Mouse (Mus musculus) granulocyte monocyte progenitor cell, adult 5-6 weeks (primary cell): ENCODE measurements at regions not wholly inside any gene's neighbourhood (a gene's known extent, or its start where the extent isn't known, plus 50 kb on each side); places are given as distances from the start of the nearest gene placed in this dataset.

Experiments
- ATAC-seq: replicated peaks from 2 replicates; pipeline ENCODE4 v1.8.0; 2016; ENCODE audit warnings: mild to moderate bottlenecking, moderate TSS enrichment, inconsistent platforms; ENCODE audit not compliant: poor library complexity, severe bottlenecking

DNA sequence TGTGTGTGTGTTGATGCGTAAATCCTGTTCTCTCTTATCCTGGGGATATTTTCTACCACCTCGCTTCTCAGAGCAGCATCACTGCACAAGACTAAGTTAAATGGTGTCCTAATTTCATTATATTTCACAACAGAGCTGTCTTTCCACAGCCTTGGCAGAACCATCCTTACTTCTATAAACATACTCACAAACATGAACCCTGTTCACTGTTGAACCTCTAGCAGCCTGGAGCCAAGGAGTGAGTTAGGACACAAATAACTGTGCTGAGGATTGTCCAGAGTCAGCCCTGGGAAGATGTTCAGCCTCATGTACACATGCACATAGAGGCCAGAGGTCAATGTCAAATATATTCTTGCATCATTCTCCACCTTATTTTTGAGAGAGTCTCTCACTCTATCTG is 580.3 kb upstream of the Tbl1xr1 start:
- no peak for ATAC-seq

DNA sequence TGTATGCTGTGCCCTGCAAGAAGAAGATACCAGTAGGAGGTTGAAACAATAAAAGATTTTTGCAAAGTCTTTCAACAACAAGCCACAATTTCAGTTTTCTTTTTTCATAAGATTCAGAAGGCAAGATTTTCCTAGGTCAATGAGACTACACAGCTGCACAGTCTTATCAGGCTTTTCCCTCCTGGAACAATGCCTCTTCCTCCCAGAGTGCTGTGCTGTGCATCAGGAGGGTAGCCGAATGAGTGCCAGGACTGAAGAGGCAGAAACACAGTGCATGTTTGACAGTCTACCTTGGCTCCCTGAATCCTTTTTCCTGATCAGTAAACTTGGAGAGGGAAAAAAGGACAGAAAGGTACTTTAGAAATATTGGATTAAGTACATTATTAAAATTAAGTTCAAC is 579.4 kb upstream of the Tbl1xr1 start:
- no peak for ATAC-seq

DNA sequence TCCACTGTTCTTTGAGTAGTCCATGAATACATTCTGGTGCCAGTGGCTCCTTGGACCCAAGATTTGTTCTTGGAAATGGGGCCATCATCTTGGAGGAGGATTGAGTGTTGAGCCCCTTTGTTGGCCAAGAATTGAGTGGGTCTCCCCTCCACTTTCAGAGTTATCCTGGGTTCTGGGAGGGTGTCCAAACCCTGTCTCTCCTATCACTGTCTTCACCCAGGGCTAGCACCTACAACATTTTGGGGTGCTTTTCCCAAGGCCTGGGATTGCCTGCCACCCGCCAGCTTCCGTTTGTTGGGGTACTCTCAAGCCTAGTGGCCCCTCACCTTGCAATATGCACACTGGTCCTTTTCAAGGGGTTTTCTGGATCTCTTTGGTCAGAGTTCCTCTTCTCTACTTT is 568.8 kb upstream of the Tbl1xr1 start:
- ATAC-seq = no peak

DNA sequence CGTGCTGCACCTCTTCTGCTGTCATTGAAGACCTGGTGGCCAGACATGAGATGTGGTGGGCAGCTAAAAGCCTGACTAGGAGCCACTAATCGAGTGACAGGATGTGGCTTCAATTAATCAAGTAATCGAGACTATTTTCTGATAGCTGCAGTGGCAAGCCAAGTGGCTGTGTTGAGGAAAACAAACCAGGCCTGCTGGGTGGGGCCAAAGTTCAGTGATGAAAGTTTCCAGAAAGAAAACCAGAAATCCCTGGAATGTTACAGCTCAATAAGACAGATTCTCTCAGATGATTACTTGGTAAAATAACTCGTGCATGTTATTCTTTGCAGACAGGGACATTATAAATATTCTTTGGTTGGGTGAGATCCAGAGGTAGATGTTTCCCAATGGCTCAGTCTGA is 564.4 kb upstream of the Tbl1xr1 start:
- ATAC-seq = no peak

DNA sequence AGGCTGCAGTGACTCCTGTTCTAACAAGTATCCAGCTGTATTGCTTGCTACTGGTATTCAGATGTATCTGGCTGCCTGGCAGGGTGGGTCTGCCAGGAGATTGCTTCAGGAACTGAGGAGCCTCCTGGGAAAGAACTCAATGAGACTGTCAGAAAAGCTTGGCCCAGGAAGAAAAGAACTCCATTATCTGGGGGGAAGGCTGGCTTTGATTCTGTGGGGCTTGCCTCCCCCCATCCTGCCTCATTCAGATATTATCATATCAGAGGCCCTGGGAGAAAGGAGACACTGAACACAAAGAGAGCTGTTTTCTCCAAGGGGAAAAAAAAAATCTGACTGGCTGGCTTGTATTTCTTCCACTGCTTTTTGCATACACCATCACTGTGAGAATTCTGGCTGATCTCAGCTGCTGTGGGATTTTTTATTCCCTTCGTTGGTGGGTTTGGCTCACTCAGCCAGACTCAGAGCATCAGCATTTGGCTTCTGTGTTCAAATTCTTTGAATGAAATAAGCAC is 552.0 kb upstream of the Tbl1xr1 start:
- no peak for ATAC-seq

DNA sequence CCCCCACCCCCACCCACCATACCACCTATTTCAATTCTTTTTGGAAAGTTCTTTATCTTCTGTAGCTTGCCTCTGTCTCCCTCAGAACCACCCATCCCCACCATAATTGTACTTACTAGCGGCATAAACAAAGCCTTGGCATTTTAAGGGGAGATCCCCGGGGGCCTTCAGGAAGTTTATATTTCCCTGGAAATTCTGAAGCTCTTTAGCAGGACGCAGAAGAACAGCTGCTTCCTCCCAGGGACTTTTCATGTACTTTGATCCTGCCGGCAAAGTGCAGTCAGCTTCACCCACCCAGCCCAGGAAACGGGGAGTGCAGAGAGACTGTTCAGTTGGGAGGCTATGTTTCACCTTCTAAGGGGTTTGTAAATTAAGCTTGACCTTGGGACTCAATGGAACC is 545.6 kb upstream of the Tbl1xr1 start:
- no peak for ATAC-seq

DNA sequence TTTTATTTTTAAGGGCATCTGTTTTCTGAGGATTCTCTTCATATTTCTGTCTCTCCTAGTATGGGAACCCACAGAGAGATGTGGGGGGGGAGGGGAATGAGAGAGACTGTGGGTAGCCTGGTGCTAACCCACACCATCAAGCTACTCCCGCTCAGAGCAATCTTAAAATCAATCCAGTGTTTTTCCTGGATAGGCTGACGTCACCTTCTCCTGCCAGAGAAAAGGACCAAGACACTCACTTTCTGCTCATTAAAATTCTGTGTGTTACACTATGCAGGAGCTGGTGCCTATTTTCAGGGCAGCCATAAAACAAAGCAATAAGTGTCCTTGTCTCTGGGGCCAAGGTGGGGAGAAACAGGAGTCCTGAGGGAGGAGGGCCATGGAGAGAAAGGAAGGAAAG is 537.3 kb upstream of the Tbl1xr1 start:
- ATAC-seq = no peak

DNA sequence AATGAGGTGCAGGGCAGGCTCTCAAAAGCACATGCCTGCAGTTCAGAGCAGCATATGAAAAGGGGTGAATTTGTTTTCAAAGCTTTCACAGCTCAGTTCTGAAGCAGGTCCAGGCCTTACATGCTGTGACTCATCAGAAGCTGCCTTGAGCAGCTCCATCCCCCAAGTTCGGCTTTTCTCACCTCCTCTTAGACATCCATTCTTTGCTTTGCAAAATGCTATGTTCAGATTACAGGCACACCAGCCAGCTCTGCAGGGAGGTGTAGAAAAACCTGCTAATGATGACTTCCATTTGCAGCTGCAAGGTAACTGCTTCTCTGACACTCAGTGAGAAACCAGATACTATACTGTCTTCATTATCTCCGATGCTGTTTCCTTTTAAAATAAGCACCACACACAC is 532.0 kb upstream of the Tbl1xr1 start:
- ATAC-seq = no peak

DNA sequence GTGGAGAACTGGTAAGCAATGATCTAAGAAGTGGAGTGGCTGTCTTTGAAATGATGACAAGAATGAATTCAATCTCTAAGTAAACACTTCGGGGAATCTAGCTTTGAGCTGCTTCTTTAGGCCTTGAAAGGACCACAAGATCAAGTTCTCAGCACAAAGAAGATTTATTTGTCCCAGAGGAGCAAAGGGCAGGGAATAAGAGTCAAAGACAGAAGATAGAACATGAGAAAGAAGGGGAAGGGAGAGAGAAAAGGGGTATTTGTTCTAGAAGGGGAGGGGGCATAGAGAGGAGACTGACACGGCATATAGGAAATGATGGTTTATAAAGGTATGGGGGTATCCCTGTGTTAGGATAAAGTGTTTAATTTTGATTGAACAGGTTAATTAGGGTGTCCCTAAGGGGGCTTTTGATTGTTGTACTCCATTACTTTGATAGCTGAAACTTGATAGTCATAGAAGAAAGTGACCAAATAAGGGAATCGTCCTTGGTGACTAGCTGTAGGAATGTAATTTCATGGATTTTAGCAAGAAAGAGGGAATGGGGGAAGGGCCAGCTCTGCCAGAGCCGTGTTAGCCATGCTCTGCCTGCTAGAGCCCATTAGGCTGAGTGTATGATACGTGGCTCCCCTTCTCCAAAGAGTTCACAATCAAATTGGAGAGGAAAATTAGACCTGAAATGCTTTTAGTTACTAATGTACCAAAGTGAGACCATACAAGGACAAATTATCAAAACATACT is 531.1 kb upstream of the Tbl1xr1 start:
- ATAC-seq = no peak

DNA sequence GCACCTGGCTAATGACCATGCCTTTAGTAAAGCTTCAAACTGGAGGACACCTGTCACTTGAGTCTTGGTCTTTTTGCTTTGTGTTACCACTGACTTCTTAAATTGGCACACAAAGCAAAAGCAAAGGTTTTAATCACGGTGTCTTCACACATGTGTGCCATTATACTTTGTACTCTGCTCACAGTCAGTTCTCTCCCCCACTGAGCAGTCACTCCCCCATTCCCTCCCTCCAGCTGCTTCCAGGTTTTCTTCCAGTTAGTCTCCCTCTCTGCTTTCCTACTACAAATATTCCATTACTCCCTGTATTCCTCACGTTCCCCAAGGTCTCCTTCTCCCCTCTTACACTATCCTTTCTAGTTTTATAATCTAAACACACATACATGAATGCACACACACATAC is 530.0 kb upstream of the Tbl1xr1 start:
- ATAC-seq = no peak

DNA sequence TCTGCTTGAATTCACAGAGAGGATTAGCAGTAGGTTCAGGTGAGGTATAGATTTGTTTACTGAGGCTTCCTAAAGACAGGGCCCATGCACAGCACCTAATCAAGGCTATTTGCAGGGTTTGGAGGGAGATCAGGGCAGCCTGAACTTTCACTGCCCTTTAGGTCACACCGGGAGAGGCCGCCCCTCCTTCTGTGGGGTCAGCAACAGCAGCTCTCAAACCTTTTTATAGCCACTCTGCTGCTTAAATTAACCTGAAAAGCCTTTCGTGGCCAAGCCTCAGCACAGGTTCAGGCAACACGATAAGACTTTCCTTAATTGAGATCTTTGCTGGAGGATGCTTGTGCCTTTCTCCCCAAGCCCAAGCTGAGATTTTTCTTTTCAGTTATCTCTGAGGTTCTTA is 526.8 kb upstream of the Tbl1xr1 start:
- no peak for ATAC-seq

DNA sequence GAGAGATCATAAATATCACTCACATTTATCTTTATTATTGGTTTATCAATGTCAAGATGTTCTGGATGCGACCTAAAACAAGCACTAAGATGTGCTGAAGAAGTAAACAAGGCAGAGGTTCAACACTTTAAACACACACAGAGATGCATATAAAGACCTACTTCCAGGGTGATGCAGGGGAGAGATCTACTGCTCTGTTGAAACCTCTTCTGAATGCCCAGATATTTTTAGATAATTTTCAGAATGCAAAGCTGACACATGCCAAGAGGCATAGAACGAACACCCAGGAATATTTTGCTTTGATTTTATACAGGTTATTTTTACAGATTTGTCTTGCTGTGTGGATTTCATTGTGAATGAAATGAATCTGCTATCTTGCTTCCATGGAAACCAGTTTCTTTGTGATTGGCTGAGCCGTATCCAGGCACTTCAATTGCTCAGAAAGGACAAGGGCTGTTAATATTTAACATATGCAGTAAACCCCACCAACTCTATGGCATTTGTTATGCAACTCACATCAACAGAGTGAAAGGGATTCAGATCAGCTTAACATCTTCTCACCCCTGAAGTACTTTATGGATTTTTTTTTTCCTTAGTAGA is 523.2 kb upstream of the Tbl1xr1 start:
- no peak for ATAC-seq

DNA sequence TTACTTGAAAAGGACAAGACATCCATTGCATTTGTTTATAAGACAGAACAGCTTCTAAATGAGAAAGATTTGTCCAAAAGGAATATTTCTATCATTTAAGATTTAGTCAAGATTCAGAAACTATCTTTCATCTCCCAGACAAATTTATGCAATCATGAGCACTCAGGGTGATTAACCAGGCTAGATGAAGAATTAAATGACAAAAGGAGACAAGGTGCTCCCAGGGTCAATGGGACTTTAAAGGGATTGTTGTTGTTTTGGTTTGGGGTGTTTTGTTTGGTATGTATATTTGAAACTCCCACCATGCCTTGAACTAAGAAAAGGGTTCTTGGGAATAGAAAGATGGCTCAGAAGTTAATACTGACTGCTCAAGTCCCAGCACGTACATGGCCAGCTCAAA is 522.6 kb upstream of the Tbl1xr1 start:
- no peak for ATAC-seq

DNA sequence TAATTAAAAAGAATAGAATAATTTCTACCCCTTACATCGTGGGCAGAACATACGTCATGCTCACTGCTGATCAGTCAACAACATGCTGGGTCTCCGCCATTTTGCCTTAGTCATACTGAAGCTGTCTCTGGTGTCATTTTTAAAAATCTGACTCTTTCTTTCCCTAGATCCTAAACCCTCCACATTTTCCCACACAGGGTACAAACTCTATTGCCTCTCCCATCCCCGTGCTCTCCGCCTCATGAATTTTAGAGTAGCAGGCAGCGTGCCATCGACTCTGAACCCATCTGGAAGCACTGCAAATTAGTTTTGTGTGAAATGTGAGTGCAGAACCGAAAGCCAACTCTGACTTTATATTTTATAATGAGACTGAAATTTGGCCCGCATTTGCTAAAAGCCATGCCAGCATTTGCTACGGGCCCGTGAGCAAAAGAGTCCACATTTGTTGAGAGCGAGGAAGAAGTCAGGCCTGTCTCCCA is 518.5 kb upstream of the Tbl1xr1 start:
- ATAC-seq = no peak

DNA sequence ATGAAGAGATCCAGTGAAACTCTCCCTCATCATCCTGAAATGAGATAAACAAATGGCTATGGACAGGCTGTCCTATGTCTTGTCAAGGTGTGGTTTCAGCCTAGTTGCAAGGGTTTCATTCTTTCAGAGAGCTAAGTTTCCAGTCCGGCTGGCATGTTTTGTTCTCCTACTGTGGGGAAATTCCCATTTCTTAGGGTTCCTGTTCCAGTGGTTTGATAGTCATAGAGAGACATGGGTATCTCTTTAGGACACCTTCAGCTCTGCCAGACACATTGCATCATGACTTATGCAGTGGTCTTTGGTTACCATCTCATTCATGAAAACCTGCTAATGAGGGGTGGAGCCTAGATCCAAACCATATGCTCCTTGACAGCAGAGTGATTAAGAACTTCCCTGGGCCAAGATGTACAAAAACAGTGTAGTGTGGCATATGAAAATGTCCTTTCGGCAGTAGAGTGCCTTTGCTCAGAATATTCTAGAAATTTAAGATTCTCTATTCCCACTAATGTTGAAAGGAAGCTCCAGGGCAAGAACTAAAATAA is 513.6 kb upstream of the Tbl1xr1 start:
- ATAC-seq = no peak

DNA sequence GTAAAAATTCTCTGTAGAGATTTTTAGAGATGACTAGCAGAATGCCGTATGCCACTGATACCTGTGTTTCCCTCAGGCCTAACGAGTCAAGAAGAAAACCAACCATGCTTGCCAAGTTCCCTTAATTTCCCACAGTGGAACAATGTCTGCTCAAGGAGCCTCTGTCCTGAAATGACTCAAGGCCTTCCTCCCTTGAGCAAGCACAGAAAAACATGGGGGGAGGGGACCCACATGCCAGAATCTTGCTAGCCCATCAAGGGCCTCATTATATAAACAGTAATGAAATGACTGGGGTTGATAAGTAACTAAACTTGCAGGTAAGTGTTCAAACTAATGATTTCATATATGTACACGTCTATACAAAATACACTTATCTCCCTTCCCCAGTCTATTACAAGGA is 513.0 kb upstream of the Tbl1xr1 start:
- ATAC-seq = no peak

DNA sequence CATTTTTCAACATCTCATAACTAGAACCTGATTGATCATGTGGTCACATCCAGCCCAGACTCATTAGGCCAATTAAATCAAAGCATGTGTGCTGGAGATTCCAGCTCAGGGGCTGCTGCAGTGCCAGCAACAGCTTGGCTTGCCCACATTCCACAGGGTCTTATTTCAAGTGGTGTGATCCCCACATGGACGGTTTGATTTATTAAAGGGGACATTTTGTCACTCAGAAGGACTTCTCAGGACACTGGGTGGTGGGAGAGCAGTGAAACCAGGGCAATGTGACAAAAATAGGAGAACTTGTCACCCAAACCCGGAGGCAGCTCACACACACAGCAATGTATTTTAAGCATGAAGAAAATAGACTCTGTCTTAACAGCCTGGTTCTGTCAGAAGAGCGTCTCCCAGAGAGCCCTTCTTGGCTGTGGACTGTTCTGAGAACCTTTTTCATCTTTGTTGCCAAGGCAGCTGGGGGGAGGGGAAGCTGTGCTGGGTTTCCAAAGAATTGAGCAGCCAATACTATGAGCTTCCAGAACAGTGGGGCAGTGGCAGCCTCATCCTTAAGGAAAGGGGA is 512.2 kb upstream of the Tbl1xr1 start:
- ATAC-seq = no peak

DNA sequence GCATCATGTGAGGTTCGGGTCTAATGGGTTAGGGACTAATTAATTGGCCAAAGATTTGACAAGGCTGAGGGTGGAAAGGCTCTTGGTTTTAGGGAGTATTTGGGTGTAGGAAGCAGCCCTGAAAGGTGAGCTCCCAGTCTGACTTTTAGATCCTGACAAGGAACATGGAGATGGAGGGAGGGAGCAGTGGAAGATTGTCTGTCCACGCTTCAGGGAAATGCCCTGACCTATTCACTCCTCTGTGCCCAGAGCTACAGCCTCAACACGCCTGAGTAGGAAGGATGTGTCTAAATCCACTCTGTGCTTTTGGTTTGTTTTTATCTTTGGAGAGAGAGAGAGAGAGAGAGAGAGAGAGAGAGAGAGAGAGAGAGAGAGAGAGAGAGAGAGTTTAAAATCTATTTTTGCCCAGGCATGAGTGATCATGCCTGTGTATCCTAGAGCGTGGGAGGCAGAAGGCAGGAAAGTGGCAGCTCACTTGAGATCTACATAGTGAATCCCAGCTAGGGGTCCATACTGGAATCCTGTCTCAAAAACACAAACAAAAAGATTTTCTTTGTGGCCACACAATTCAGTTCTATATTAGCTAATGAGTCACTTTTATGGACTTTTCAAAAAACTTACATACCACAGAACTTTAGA is 511.5 kb upstream of the Tbl1xr1 start:
- ATAC-seq = no peak

DNA sequence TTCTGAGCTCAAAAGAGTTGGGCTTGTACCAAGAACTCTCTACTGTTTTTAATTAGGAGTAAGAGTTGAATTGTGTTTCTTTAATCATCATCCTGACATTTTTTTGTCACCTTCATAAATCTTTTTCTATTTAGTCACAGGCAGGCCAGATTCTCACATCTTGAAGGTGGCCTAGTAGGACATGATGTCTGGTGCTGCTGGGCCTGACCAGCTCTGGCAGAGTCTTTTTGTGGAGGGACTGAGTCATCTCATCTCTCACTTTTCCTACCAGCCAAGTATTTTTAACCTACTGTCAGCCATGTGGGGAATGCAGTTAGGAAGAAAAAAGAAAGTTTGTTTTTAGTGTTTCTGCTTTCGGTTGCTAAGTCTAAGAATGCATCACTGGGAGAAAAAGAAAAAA is 506.7 kb upstream of the Tbl1xr1 start:
- no peak for ATAC-seq

DNA sequence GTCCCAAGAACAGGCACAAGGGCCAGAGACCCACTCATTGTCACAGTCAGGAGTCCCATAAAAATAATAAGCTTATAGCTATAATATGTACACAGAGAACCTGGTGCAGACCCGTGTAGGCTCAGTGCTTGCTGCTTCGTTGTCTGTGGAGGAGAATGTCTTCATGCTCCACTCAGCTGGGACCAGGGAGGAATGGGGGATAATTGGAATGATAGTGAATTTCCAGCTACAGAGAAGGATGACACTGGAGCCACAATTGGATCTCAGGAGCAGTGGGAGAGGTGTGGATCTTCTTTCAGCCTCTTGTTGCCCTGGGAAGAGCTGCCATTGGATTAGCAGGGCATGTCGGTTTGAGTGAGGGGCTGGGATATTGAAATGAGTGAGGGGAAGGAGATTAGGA is 497.8 kb upstream of the Tbl1xr1 start:
- no peak for ATAC-seq

DNA sequence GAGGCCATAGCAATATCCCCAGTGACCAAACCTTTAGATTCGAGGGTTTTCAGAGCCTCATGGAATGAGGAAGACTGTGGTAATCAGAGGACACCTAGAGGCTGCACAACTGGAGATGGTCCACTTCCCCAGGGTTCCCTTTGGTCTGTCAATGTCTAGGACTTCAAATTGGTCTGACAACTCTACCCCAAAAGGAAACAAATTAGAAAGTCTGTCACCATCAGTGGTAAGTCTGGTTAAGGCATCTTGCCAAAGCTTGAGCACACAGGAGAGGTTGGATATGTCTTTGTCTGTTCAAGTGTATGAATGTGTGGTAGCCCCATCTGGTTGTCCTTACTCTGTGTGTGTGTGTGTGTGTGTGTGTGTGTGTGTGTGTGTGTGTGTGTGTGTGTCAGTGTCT is 494.3 kb upstream of the Tbl1xr1 start:
- ATAC-seq = no peak; the same call in 1 of the 2 replicates
